Mouse (Mus musculus): ENCODE measurements around the gene Hyal2. TPM values are rescaled to one million over a fixed set of nuclear protein-coding genes. Genes with fewer than 3 reads are reported as not detected.
"Not testable (repeated sequence)": the region's sequence is repeated elsewhere in the genome, so short reads cannot be mapped to it uniquely, and the experiment has no call there.

Hyal2 gene
- polyA plus RNA-seq, 1 experiment from 2014 or later = 106 TPM

GRCm38 (mm10) chr9:107555031-107555457 is 12.7 kb upstream of the Hyal2 start:
- no peaks in the 10 kb centered on the region for H3K27me3 ChIP-seq (replicated peaks; ENCODE audit: control insufficient read depth, insufficient read depth, low read length)
- WGBS = under 1% methylated on average over 23 of the region's 23 CpGs
- peaks cover 43% of the 10 kb centered on the region for H3K4me1 ChIP-seq (ENCODE audit: control insufficient read depth, insufficient read depth, low read length)
- H3K9me3 ChIP-seq (ENCODE audit: control insufficient read depth, low read length) = no peaks in the 10 kb centered on the region
- peak overlapping the region; percentile 90 for H3K4me2 ChIP-seq (ENCODE audit: low read depth, low read length)
- H3K4me3 ChIP-seq (ENCODE audit: low read depth, low read length) = peak overlapping the region; percentile 83
- H3K27ac ChIP-seq (replicated peaks; ENCODE audit: low read depth, low read length) = peak overlapping the region; percentile 98
- peaks cover 36% of the 10 kb centered on the region for H3K36me3 ChIP-seq (ENCODE audit: control insufficient read depth, insufficient read depth, low read length)
- peak overlapping the region; percentile 92 for H3K9ac ChIP-seq (ENCODE audit: low read depth, low read length)
- DNase-seq (ENCODE audit: low spot score) = peak; percentile 81
- ATAC-seq (ENCODE audit: low read depth) = no peak; the same call in 1 of the 2 replicates

- Histone ChIP-seq H3K9ac (ENCODE audit: low read depth, low read length) (peak overlapping the region; percentile 92), H3K27me3 (replicated peaks; ENCODE audit: control insufficient read depth, insufficient read depth, low read length) (no peaks in the 10 kb centered on the region), H3K27ac (replicated peaks; ENCODE audit: low read depth, low read length) (peak overlapping the region; percentile 98), H3K4me3 (ENCODE audit: low read depth, low read length) (peak overlapping the region; percentile 83), H3K9me3 (ENCODE audit: control insufficient read depth, low read length) (no peaks in the 10 kb centered on the region), H3K4me1 (ENCODE audit: control insufficient read depth, insufficient read depth, low read length) (peaks cover 43% of the 10 kb centered on the region), H3K4me2 (ENCODE audit: low read depth, low read length) (peak overlapping the region; percentile 90), H3K36me3 (ENCODE audit: control insufficient read depth, insufficient read depth, low read length) (peaks cover 42% of the 10 kb centered on the region)
- no peak for ATAC-seq (ENCODE audit: low read depth)
- DNase-seq (ENCODE audit: low spot score) = no peak
- 42% methylated on average over 2 of the region's 2 CpGs for WGBS
Observed at GRCm38 (mm10) chr9:107555701-107556100, 12.0 kb upstream of the Hyal2 start.

- Histone ChIP-seq H3K9me3 (ENCODE audit: control insufficient read depth, low read length) (no peaks in the 10 kb centered on the region), H3K4me3 (ENCODE audit: low read depth, low read length) (peak overlapping the region; percentile 83), H3K4me2 (ENCODE audit: low read depth, low read length) (peak overlapping the region; percentile 90), H3K4me1 (ENCODE audit: control insufficient read depth, insufficient read depth, low read length) (peaks cover 37% of the 10 kb centered on the region), H3K9ac (ENCODE audit: low read depth, low read length) (peak overlapping the region; percentile 92; the same call in 1 of the 2 replicates), H3K27me3 (replicated peaks; ENCODE audit: control insufficient read depth, insufficient read depth, low read length) (no peaks in the 10 kb centered on the region), H3K27ac (replicated peaks; ENCODE audit: low read depth, low read length) (no peak overlapping the region), H3K36me3 (ENCODE audit: control insufficient read depth, insufficient read depth, low read length) (peaks cover 49% of the 10 kb centered on the region)
- ATAC-seq (ENCODE audit: low read depth) (no peak), DNase-seq (ENCODE audit: low spot score) (no peak)
- 69% methylated on average over 3 of the region's 3 CpGs for WGBS
Observed at GRCm38 (mm10) chr9:107556346-107556745, 11.4 kb upstream of the Hyal2 start.

- Histone ChIP-seq H3K36me3 (ENCODE audit: control insufficient read depth, insufficient read depth, low read length) (peaks cover 65% of the 10 kb centered on the region), H3K4me1 (ENCODE audit: control insufficient read depth, insufficient read depth, low read length) (peaks cover 17% of the 10 kb centered on the region), H3K4me3 (ENCODE audit: low read depth, low read length) (peak within 1 kb of the TSS; percentile 83), H3K4me2 (ENCODE audit: low read depth, low read length) (peak within 1 kb of the TSS; percentile 84), H3K27me3 (replicated peaks; ENCODE audit: control insufficient read depth, insufficient read depth, low read length) (no peaks in the 10 kb centered on the region), H3K27ac (replicated peaks; ENCODE audit: low read depth, low read length) (peak within 1 kb of the TSS; percentile 35; the same call in 1 of the 2 replicates), H3K9ac (ENCODE audit: low read depth, low read length) (peak within 1 kb of the TSS; percentile 83), H3K9me3 (ENCODE audit: control insufficient read depth, low read length) (no peaks in the 10 kb centered on the region)
- 0% methylated on average over 26 of the region's 46 CpGs for WGBS
- DNase-seq (ENCODE audit: low spot score) (peak; percentile 97), ATAC-seq (ENCODE audit: low read depth) (peak; percentile 96)
Observed at GRCm38 (mm10) chr9:107563029-107563581, 4.6 kb upstream of the Hyal2 start, which contains the start of gene Tusc2. Gene Tusc2, plus strand, starts transcription at chr9:107563255.

- not testable (repeated sequence) for ATAC-seq (ENCODE audit: low read depth); H3K27me3 ChIP-seq (replicated peaks; ENCODE audit: control insufficient read depth, insufficient read depth, low read length); H3K9me3 ChIP-seq (ENCODE audit: control insufficient read depth, low read length); DNase-seq (ENCODE audit: low spot score); H3K27ac ChIP-seq (replicated peaks; ENCODE audit: low read depth, low read length); H3K9ac ChIP-seq (ENCODE audit: low read depth, low read length)
- peaks cover 42% of the 10 kb centered on the region for H3K36me3 ChIP-seq (ENCODE audit: control insufficient read depth, insufficient read depth, low read length)
- peak overlapping the region; percentile 10; the same call in 1 of the 2 replicates for H3K4me2 ChIP-seq (ENCODE audit: low read depth, low read length)
- H3K4me1 ChIP-seq (ENCODE audit: control insufficient read depth, insufficient read depth, low read length) = peaks cover 25% of the 10 kb centered on the region
- 46% methylated on average over 5 of the region's 5 CpGs for WGBS
- H3K4me3 ChIP-seq (ENCODE audit: low read depth, low read length) = 0 out of 2 replicates have a peak overlapping the region, but pooled peaks have one; percentile 1
Observed at GRCm38 (mm10) chr9:107565556-107565955, 2.2 kb upstream of the Hyal2 start.

GRCm38 (mm10) chr9:107566041-107566709 is 1.6 kb upstream of the Hyal2 start:
- DNase-seq (ENCODE audit: low spot score) = peak; percentile 73
- ATAC-seq (ENCODE audit: low read depth) = no peak
- Histone ChIP-seq H3K4me3 (ENCODE audit: low read depth, low read length) (0 out of 2 replicates have a peak overlapping the region, but pooled peaks have one; percentile 1), H3K27ac (replicated peaks; ENCODE audit: low read depth, low read length) (no peak overlapping the region; the same call in 1 of the 2 replicates), H3K4me2 (ENCODE audit: low read depth, low read length) (peak overlapping the region; percentile 10; the same call in 1 of the 2 replicates), H3K36me3 (ENCODE audit: control insufficient read depth, insufficient read depth, low read length) (peaks cover 42% of the 10 kb centered on the region), H3K27me3 (replicated peaks; ENCODE audit: control insufficient read depth, insufficient read depth, low read length) (no peaks in the 10 kb centered on the region), H3K4me1 (ENCODE audit: control insufficient read depth, insufficient read depth, low read length) (peaks cover 32% of the 10 kb centered on the region), H3K9me3 (ENCODE audit: control insufficient read depth, low read length) (no peaks in the 10 kb centered on the region), H3K9ac (ENCODE audit: low read depth, low read length) (no peak overlapping the region)
- WGBS = 59% methylated on average over 15 of the region's 15 CpGs

GRCm38 (mm10) chr9:107566855-107567254 is 890 bp upstream of the Hyal2 start:
- peaks cover 41% of the 10 kb centered on the region for H3K36me3 ChIP-seq (ENCODE audit: control insufficient read depth, insufficient read depth, low read length)
- H3K4me2 ChIP-seq (ENCODE audit: low read depth, low read length) = 0 out of 2 replicates have a peak overlapping the region, but pooled peaks have one; percentile 63
- WGBS = 51% methylated on average over 3 of the region's 3 CpGs
- peaks cover 32% of the 10 kb centered on the region for H3K4me1 ChIP-seq (ENCODE audit: control insufficient read depth, insufficient read depth, low read length)
- no peak overlapping the region for H3K9ac ChIP-seq (ENCODE audit: low read depth, low read length)
- H3K27ac ChIP-seq (replicated peaks; ENCODE audit: low read depth, low read length) = peak overlapping the region; percentile 88
- ATAC-seq (ENCODE audit: low read depth) (no peak), DNase-seq (ENCODE audit: low spot score) (no peak)
- no peaks in the 10 kb centered on the region for H3K27me3 ChIP-seq (replicated peaks; ENCODE audit: control insufficient read depth, insufficient read depth, low read length)
- H3K9me3 ChIP-seq (ENCODE audit: control insufficient read depth, low read length) = no peaks in the 10 kb centered on the region
- H3K4me3 ChIP-seq (ENCODE audit: low read depth, low read length) = no peak overlapping the region

GRCm38 (mm10) chr9:107568331-107569261 is 851 bp downstream of the Hyal2 start:
- under 1% methylated on average over 41 of the region's 41 CpGs for WGBS
- peaks cover 31% of the 10 kb centered on the region for H3K4me1 ChIP-seq (ENCODE audit: control insufficient read depth, insufficient read depth, low read length)
- H3K9ac ChIP-seq (ENCODE audit: low read depth, low read length) = peak overlapping the region; percentile 66

More at GRCm38 (mm10) chr9:107568331-107569261, 851 bp downstream of the Hyal2 start:
- Histone ChIP-seq H3K4me3 (ENCODE audit: low read depth, low read length) (peak overlapping the region; percentile 52), H3K27me3 (replicated peaks; ENCODE audit: control insufficient read depth, insufficient read depth, low read length) (no peaks in the 10 kb centered on the region), H3K9me3 (ENCODE audit: control insufficient read depth, low read length) (no peaks in the 10 kb centered on the region), H3K27ac (replicated peaks; ENCODE audit: low read depth, low read length) (peak overlapping the region; percentile 88), H3K4me2 (ENCODE audit: low read depth, low read length) (peak overlapping the region; percentile 63), H3K36me3 (ENCODE audit: control insufficient read depth, insufficient read depth, low read length) (peaks cover 53% of the 10 kb centered on the region)
- DNase-seq (ENCODE audit: low spot score) (peak; percentile 95), ATAC-seq (ENCODE audit: low read depth) (peak; percentile 87)
